Mouse (Mus musculus) heart, embryonic 16.5 days (tissue): ENCODE results near the gene Kcnj12. TPM values are rescaled to one million over a fixed set of nuclear protein-coding genes. Genes with fewer than 3 reads are reported as not detected.
A peak's percentile ranks its signal among the peaks of the same experiment; 100 is the strongest.

Source experiments
- ATAC-seq: fragments of 200-750 bp; cut with Nextera tagmentation; replicated peaks from 2 replicates; pipeline ENCODE4 v1.8.0; 2017; ENCODE audit warnings: moderate number of reproducible peaks; ENCODE audit not compliant: insufficient read depth, low FRiP score; ENCODE audit errors: extremely low read depth
- H3K27ac ChIP-seq: fragments of 300-500 bp; sonication (generic); 2 replicates; pipeline ENCODE4 v1.5.1; 2014; ENCODE audit warnings: mild to moderate bottlenecking, low read length, control low read depth, moderate library complexity
- H3K27me3 ChIP-seq: fragments of 300-500 bp; sonication (generic); 2 replicates; pipeline ENCODE4 v1.6.1; 2014; ENCODE audit warnings: low read length, mixed read lengths; ENCODE audit not compliant: control insufficient read depth, insufficient read depth
- H3K36me3 ChIP-seq: fragments of 300-500 bp; sonication (generic); 2 replicates; pipeline ENCODE4 v1.6.1; 2014; ENCODE audit not compliant: control insufficient read depth, insufficient read depth
- H3K4me1 ChIP-seq: fragments of 300-500 bp; sonication (generic); 2 replicates; pipeline ENCODE4 v1.6.1; 2014; ENCODE audit warnings: low read length, mixed read lengths; ENCODE audit not compliant: control insufficient read depth, insufficient read depth
- H3K4me2 ChIP-seq: fragments of 300-500 bp; sonication (generic); 2 replicates; pipeline ENCODE4 v1.6.1; 2014; ENCODE audit warnings: low read depth, mild to moderate bottlenecking, control low read depth, low read length
- H3K4me3 ChIP-seq: fragments of 300-500 bp; sonication (generic); 2 replicates; pipeline ENCODE4 v1.5.1; 2014; ENCODE audit warnings: mild to moderate bottlenecking, control low read depth, low read length
- H3K9ac ChIP-seq: fragments of 300-500 bp; sonication (generic); 2 replicates; pipeline ENCODE4 v1.6.1; 2014; ENCODE audit warnings: low read length, control low read depth
- H3K9me3 ChIP-seq: fragments of 300-500 bp; sonication (generic); replicated peaks from 2 replicates; pipeline ENCODE4 v1.6.1; 2016; ENCODE audit warnings: low read length; ENCODE audit not compliant: control insufficient read depth
- WGBS: fragments of 180-500 bp; shearing (Covaris S2); extraction: QIAGEN DNeasy Blood & Tissue Kit; methylation state at CpG from one replicate; pipeline ENCODE4 v1.1.7; 2014; 5-methylcytosine and 5-hydroxymethylcytosine counted together
- polyA plus RNA-seq: library from polyadenylated mRNA; unstranded; fragments of >200 nt; fragmentation: Nextera tagmentation; extraction: Ambion mirVana; gene quantifications from 2 replicates; pipeline ENCODE4 v1.2.1, GENCODE M21; 2015

Kcnj12 gene
- polyA plus RNA-seq, 1 experiment from 2014 or later: 5.7 TPM

- H3K9me3 ChIP-seq: no peaks in the 10 kb centered on the region
- no peak overlapping the region for H3K4me3 ChIP-seq
- H3K27me3 ChIP-seq: no peaks in the 10 kb centered on the region
- no peaks in the 10 kb centered on the region for H3K36me3 ChIP-seq
- no peak overlapping the region for H3K4me2 ChIP-seq
- H3K9ac ChIP-seq: no peak overlapping the region
- ATAC-seq: peak; percentile 46; the same call in 1 of the 2 replicates
- no peak overlapping the region for H3K27ac ChIP-seq
- H3K4me1 ChIP-seq: peaks cover 8% of the 10 kb centered on the region
- 40% methylated on average over 15 of the region's 15 CpGs for WGBS
Observed at GRCm38 (mm10) chr11:61075361-61076326, 53.3 kb downstream of the Kcnj12 start.

GRCm38 (mm10) chr11:61081624-61082023 lies 59.3 kb downstream of the Kcnj12 start:
- Histone ChIP-seq H3K36me3 (no peaks in the 10 kb centered on the region), H3K4me1 (no peaks in the 10 kb centered on the region; the same call in 1 of the 2 replicates), H3K9me3 (no peaks in the 10 kb centered on the region), H3K27ac (no peak overlapping the region), H3K4me2 (no peak overlapping the region), H3K4me3 (no peak overlapping the region), H3K9ac (no peak overlapping the region), H3K27me3 (peaks cover 2% of the 10 kb centered on the region; the same call in 1 of the 2 replicates)
- no peak for ATAC-seq
- 68% methylated on average over 2 of the region's 2 CpGs for WGBS

- no peak overlapping the region for H3K27ac ChIP-seq
Observed at GRCm38 (mm10) chr11:61090195-61090594, 67.8 kb downstream of the Kcnj12 start.

GRCm38 (mm10) chr11:61091192-61091591 lies 68.8 kb downstream of the Kcnj12 start:
- Histone ChIP-seq H3K27ac (no peak overlapping the region), H3K9me3 (peaks cover 3% of the 10 kb centered on the region; the same call in 1 of the 2 replicates), H3K4me2 (no peak overlapping the region), H3K4me1 (no peaks in the 10 kb centered on the region), H3K27me3 (no peaks in the 10 kb centered on the region), H3K36me3 (no peaks in the 10 kb centered on the region), H3K9ac (no peak overlapping the region), H3K4me3 (no peak overlapping the region)
- 46% methylated on average over 3 of the region's 3 CpGs for WGBS
- ATAC-seq: no peak

More at GRCm38 (mm10) chr11:61090195-61090594, 67.8 kb downstream of the Kcnj12 start:
- Histone ChIP-seq H3K4me2 (no peak overlapping the region), H3K4me1 (no peaks in the 10 kb centered on the region), H3K9ac (no peak overlapping the region), H3K9me3 (peaks cover 3% of the 10 kb centered on the region; the same call in 1 of the 2 replicates), H3K36me3 (no peaks in the 10 kb centered on the region), H3K4me3 (no peak overlapping the region), H3K27me3 (no peaks in the 10 kb centered on the region)
- 76% methylated on average over 7 of the region's 7 CpGs for WGBS
- no peak for ATAC-seq

- no peak for ATAC-seq
- WGBS: 20% methylated on average over 7 of the region's 7 CpGs
- Histone ChIP-seq H3K27ac (no peak overlapping the region), H3K4me3 (no peak overlapping the region), H3K9ac (no peak overlapping the region), H3K36me3 (no peaks in the 10 kb centered on the region), H3K9me3 (peaks cover 3% of the 10 kb centered on the region; the same call in 1 of the 2 replicates), H3K27me3 (no peaks in the 10 kb centered on the region), H3K4me2 (no peak overlapping the region), H3K4me1 (no peaks in the 10 kb centered on the region)
Observed at GRCm38 (mm10) chr11:61091642-61092262, 69.4 kb downstream of the Kcnj12 start.

GRCm38 (mm10) chr11:61098046-61098445 lies 75.7 kb downstream of the Kcnj12 start:
- peaks cover 3% of the 10 kb centered on the region; the same call in 1 of the 2 replicates for H3K9me3 ChIP-seq
- H3K4me3 ChIP-seq: no peak overlapping the region
- H3K4me1 ChIP-seq: no peaks in the 10 kb centered on the region; the same call in 1 of the 2 replicates
- no peak overlapping the region for H3K4me2 ChIP-seq
- ATAC-seq: no peak
- no peaks in the 10 kb centered on the region for H3K27me3 ChIP-seq
- H3K27ac ChIP-seq: no peak overlapping the region
- H3K9ac ChIP-seq: no peak overlapping the region
- WGBS: 68% methylated on average over 1 of the region's 1 CpGs
- H3K36me3 ChIP-seq: no peaks in the 10 kb centered on the region

- H3K4me3 ChIP-seq: no peak overlapping the region
- H3K27me3 ChIP-seq: no peaks in the 10 kb centered on the region
- H3K4me2 ChIP-seq: no peak overlapping the region
- WGBS: 71% methylated on average over 12 of the region's 13 CpGs
- H3K27ac ChIP-seq: no peak overlapping the region
- no peak overlapping the region for H3K9ac ChIP-seq
- H3K4me1 ChIP-seq: peaks cover 2% of the 10 kb centered on the region; the same call in 1 of the 2 replicates
- H3K9me3 ChIP-seq: no peaks in the 10 kb centered on the region
- no peak for ATAC-seq
- no peaks in the 10 kb centered on the region for H3K36me3 ChIP-seq
Observed at GRCm38 (mm10) chr11:61102397-61103339, 80.3 kb downstream of the Kcnj12 start.

GRCm38 (mm10) chr11:61104241-61104901 lies 82.0 kb downstream of the Kcnj12 start:
- H3K9me3 ChIP-seq: no peaks in the 10 kb centered on the region
- no peak overlapping the region for H3K4me3 ChIP-seq
- no peak overlapping the region for H3K27ac ChIP-seq
- no peaks in the 10 kb centered on the region for H3K36me3 ChIP-seq
- peaks cover 6% of the 10 kb centered on the region; the same call in 1 of the 2 replicates for H3K4me1 ChIP-seq
- 19% methylated on average over 20 of the region's 20 CpGs for WGBS
- ATAC-seq: peak; percentile 75
- H3K4me2 ChIP-seq: peak overlapping the region; percentile 24
- no peaks in the 10 kb centered on the region for H3K27me3 ChIP-seq
- H3K9ac ChIP-seq: no peak overlapping the region
